Mouse (Mus musculus) WW6 (cell line): Measurements from ENCODE around the gene Gucd1.
"Not testable (repeated sequence)": the region's sequence is repeated elsewhere in the genome, so short reads cannot be mapped to it uniquely, and the experiment has no call there.

Source experiments
- DNase-seq: peaks from one replicate; pipeline ENCODE4 v3.0.0-alpha.2; 2013; ENCODE audit warnings: low read depth, low spot score

The Gucd1 gene

DNA sequence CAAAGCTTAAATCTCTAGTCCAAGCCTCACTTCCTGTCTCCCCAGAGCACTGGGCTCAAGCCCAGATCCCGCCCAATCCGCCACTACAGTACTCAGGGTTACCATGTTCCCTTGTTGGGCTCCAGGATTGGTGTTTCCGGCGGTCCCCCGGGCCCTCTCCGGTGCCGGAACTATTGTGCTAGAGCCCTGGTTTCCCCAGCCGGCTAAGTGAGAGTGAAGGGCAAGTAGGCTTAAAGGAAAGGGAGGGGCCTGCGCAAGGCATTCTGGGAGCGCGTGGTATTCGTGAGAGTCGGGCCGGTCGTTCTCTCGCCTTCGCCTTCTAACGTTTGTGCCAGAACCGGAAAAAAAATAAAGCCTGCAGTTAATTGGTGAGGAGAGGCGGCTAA lies at the start of gene Gucd1:
TSS of gene Gucd1 (minus strand) at position 215 of the 386 bp plus-strand sequence.
- DNase-seq = peak; percentile 89

DNA sequence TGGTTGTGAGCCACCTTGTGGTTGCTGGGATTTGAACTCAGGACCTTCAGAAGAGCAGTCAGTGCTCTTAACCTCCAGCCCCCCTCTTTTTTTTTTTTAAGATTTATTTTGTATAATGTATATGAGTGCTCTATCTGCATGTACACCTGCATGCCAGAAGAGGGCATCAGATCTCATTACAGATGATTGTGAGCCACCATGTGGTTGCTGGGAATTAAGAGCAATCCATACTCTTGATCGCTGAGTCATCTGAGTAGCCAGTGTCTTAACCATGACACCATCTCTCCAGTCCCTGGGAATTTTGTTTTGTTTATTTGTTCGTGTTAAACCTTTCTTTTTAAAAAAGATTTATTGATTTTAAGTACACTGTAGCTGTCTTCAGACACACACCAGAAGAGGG lies 49.0 kb upstream of the Gucd1 start:
- not testable (repeated sequence) for DNase-seq

GRCm38 (mm10) chr10:75566321-75566720 lies 48.5 kb upstream of the Gucd1 start:
- no peak for DNase-seq

DNA sequence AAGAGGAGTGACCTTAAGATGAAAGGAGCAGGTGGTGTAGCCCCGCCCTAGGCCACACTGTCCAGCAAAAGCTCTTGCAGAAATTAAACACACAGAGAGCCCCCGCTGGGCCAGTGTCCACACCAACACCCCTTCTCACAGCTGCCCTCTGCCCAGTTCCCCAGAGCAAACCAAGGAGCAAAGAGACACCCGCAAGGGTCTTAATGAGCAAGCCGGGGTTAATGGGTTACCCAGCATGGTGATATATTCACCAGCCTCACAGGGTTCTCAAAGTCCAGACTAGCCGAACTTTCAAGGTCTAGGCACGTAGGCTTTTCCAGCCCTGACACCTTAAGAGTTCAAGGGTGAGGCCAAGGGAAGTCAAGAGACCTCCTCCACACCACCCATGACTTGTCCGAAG lies 48.1 kb upstream of the Gucd1 start:
- no peak for DNase-seq

- DNase-seq = no peak
Observed at GRCm38 (mm10) chr10:75565436-75565835, 47.7 kb upstream of the Gucd1 start.

- DNase-seq = no peak
Observed at GRCm38 (mm10) chr10:75564687-75565265, 47.0 kb upstream of the Gucd1 start.

DNA sequence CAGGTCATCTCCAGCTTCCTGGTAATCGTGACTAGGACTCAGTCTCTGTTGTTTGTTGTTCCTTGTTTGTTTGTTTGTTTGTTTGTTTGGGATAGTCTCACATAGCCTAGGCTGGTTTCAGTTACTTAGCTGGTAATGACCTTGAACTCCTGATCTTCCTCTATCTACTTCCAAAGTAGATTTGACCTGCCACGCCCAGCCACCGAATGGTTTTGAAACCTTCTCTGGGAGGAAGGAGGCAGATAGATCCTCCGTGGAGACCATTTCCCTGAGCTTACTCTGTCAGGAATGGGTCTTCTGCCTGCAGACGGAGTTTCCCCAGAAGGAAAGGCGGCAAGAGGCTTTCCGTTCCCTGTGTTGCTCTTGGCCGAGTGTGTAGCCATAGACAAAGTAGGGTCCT lies 44.8 kb upstream of the Gucd1 start:
- no peak for DNase-seq

- DNase-seq = no peak
Observed at GRCm38 (mm10) chr10:75561071-75561654, 43.4 kb upstream of the Gucd1 start, which contains the start of gene Ggt1. Ggt1 (plus strand) TSS chr10:75561604.

DNA sequence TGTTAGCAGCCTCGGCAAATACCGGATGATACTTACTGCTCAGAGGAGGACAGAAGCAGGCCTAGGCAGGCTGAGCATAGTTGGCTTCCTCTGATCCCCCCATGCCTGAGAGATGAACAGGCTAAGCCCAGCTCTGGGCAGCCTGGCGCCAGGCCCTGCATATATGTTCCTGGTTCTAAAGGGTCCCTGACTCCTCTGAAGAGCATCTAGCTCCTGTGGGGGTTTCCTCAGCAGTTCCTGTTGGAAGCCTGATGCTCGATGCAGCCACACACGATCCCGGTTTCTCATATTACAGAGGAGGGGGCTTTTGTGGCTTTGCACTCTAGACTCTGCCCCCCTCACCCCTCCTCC lies 42.8 kb upstream of the Gucd1 start:
- no peak for DNase-seq

GRCm38 (mm10) chr10:75559676-75560548 lies 42.1 kb upstream of the Gucd1 start, which contains the start of gene Lrrc75b:
Lrrc75b (minus strand) TSS chr10:75560330.
- DNase-seq = no peak

DNA sequence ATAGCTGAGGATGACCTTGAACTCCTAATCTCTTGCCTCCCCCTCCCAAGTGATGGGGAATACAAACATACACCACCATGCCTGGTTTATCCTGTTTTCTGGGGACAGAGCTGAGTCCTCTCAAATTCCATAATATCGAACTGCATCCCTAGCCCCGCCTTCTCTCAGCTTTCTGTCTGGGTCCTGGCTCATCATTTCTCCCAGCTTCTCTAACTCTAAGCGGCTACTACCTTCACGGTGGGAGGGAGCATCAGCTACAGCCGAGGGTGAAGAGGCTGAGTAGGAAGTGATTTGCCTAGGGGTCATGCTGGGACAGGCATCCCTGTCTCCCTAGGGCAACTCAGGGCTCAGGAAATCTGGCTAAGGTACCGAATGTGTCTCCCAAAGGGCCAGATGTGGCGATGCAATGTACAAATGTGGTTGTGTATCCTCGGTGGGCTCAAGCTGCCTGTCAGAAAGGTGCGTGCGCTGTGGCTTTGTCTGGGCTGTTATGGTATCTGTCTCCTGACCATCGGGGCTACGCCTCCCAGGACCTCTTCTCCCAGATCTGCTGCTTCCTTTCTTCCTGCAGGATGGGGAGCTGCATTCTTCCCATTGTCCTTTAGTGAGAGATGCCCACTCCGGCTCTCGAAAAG lies 41.4 kb upstream of the Gucd1 start:
- DNase-seq = no peak

- DNase-seq = no peak
Observed at GRCm38 (mm10) chr10:75558515-75558914, 40.7 kb upstream of the Gucd1 start.

GRCm38 (mm10) chr10:75556026-75556425 lies 38.3 kb upstream of the Gucd1 start:
- DNase-seq = no peak

- DNase-seq = no peak
Observed at GRCm38 (mm10) chr10:75555557-75555956, 37.8 kb upstream of the Gucd1 start.

- no peak for DNase-seq
Observed at GRCm38 (mm10) chr10:75554090-75554489, 36.3 kb upstream of the Gucd1 start.

GRCm38 (mm10) chr10:75552701-75553450 lies 35.1 kb upstream of the Gucd1 start:
- no peak for DNase-seq

DNA sequence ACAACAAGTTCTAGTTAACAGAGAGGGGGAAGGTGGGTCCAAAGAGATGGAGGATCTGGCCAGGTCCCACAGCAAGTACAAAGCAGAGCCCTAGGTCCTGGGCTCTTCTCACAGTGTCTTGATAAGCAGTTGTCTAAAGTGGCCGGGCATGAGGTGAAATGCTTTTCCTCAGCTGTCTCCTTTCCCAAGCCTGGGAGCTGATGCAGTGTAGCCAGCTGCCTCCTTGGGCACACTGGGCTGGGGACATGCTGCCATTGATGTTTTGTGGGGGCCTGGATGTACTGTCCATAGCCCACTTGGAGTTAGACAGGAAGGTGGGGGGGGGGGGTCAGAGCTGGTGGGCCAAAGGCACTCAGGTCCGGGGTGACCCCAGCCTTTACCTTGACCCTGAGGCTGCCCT lies 34.3 kb upstream of the Gucd1 start:
- DNase-seq = no peak

- DNase-seq = no peak
Observed at GRCm38 (mm10) chr10:75551175-75551574, 33.4 kb upstream of the Gucd1 start.

- no peak for DNase-seq
Observed at GRCm38 (mm10) chr10:75549886-75550285, 32.1 kb upstream of the Gucd1 start.

DNA sequence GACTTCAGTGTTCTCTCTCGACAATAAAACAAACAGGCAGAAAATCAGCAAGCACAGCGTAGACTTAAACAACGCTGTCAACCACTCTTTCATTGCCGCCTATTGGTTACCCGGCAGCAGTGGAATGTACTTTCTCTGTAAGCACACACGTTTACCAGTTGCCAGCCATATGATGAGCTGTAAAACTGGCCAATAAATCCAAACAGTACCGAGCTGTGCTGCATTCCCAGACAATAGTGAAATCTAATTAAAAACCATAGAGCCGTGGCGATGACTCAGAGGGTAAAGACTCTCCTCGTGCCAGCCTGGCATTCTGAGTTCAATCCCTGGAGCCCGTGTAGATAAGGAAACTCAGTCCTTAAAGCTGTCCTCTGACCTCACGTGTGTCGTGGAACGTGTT lies 30.7 kb upstream of the Gucd1 start:
- DNase-seq = no peak

- DNase-seq = no peak
Observed at GRCm38 (mm10) chr10:75547901-75548300, 30.1 kb upstream of the Gucd1 start.

DNA sequence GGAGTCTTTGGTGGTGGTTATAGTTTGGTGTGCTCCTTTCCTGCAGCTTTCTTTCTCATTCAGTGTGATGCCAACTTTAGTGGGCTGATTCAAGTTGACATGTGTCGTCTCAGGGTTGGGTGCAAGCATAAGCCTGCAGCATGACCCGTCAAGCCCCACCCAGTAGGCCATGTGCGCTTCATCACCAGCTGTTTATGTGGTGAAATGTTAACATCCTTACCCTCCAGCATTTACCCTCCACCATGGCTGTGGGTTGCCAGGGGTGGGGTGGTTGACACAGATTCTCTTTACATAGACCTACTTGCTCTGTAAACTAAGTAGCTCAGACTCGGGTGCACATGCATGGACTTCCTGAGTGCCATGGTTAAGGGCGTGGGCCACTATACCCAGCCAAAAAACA lies 18.4 kb upstream of the Gucd1 start:
- no peak for DNase-seq
